Mouse (Mus musculus) midbrain, embryonic 16.5 days (tissue): ENCODE measurements at regions not wholly inside any gene's neighbourhood (a gene's known extent, or its start where the extent isn't known, plus 50 kb on each side); places are given as distances from the start of the nearest gene placed in this dataset.

ENCODE experiments used
- ATAC-seq: fragments of 200-750 bp; cut with Nextera tagmentation; 2 replicates; pipeline ENCODE4 v1.8.0; 2017; ENCODE audit warnings: moderate TSS enrichment
- H3K27ac ChIP-seq: fragments of 300-500 bp; sonication (generic); 2 replicates; pipeline ENCODE4 v1.5.1; 2014; ENCODE audit warnings: mild to moderate bottlenecking, low read length, mixed read lengths
- H3K27me3 ChIP-seq: fragments of 300-500 bp; sonication (generic); 2 replicates; pipeline ENCODE4 v1.6.1; 2014; ENCODE audit warnings: low read depth, low read length, mixed read lengths; ENCODE audit not compliant: control insufficient read depth, insufficient read depth
- H3K36me3 ChIP-seq: fragments of 300-500 bp; sonication (generic); 2 replicates; pipeline ENCODE4 v1.6.1; 2014; ENCODE audit warnings: mild to moderate bottlenecking, low read length, moderate library complexity, mixed read lengths; ENCODE audit not compliant: control insufficient read depth, insufficient read depth
- H3K4me1 ChIP-seq: fragments of 300-500 bp; sonication (generic); 2 replicates; pipeline ENCODE4 v1.6.1; 2014; ENCODE audit warnings: mild to moderate bottlenecking, low read length, mixed read lengths; ENCODE audit not compliant: control insufficient read depth, insufficient read depth
- H3K4me2 ChIP-seq: fragments of 300-500 bp; sonication (generic); 2 replicates; pipeline ENCODE4 v1.6.1; 2014; ENCODE audit warnings: mild to moderate bottlenecking, low read length, mixed read lengths
- H3K4me3 ChIP-seq: fragments of 300-500 bp; sonication (generic); 2 replicates; pipeline ENCODE4 v1.5.1; 2014; ENCODE audit warnings: low read depth, mild to moderate bottlenecking, low read length, moderate library complexity, mixed read lengths
- H3K9ac ChIP-seq: fragments of 300-500 bp; sonication (generic); 2 replicates; pipeline ENCODE4 v1.6.1; 2014; ENCODE audit warnings: low read depth, low read length, mixed read lengths
- H3K9me3 ChIP-seq: fragments of 300-500 bp; sonication (generic); replicated peaks from 2 replicates; pipeline ENCODE4 v1.6.1; 2014; ENCODE audit warnings: mild to moderate bottlenecking, low read length, mixed read lengths; ENCODE audit not compliant: control insufficient read depth, poor library complexity, severe bottlenecking
- WGBS: fragments of 180-500 bp; shearing (Covaris S2); extraction: QIAGEN DNeasy Blood & Tissue Kit; methylation state at CpG from one replicate; pipeline ENCODE4 v1.1.7; 2014; 5-methylcytosine and 5-hydroxymethylcytosine counted together

DNA sequence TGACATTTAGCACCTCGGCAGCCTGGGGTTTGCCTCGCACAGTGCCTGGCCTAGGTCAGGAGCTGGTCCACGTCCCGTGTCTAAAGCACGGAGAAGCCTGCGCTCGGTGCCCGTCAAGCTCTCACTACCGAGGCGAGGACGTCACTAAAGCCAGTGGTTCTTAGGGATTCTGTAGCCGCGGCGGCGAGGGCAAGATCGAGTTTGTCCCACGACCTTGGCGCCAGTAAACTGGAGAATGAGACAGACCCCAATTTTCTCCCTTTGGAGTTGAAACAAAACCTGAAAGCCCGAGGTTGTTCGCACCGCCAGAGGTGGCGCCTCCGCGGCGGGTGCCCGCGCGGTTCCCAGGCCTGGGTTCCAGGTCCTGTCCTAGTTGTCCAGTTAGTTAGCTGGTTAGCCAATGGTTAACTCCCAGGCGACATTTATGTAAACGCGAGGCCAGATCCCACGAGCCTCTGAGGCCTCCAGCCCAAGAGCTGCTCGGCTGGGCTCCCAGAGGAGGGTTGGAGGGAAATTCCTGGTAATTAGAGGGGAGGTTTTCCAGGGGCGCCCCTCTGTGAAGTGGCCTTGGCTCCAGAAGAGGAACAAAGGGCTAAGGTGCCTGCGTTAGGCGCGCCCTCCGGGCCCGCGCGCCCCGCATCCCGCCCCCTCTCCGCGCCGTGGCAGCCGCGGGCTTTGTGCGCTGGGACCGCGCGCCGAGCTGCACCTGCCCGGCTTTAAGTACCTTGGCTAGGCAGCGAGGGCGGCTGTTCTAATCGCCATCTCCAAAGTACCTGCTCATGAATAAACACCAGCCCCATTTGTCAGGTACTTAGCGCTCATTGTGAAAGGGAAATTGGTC is 74.0 kb downstream of the Rhcg start:
- Histone ChIP-seq H3K27ac (peak overlapping the region; percentile 78), H3K9me3 (no peaks in the 10 kb centered on the region), H3K9ac (peak overlapping the region; percentile 63), H3K4me1 (peaks cover 17% of the 10 kb centered on the region), H3K27me3 (peaks cover 33% of the 10 kb centered on the region), H3K4me2 (peak overlapping the region; percentile 71), H3K36me3 (no peaks in the 10 kb centered on the region), H3K4me3 (peak overlapping the region; percentile 35)
- under 1% methylated on average over 56 of the region's 58 CpGs for whole genome bisulfite sequencing
- ATAC-seq, result peak; percentile 50

DNA sequence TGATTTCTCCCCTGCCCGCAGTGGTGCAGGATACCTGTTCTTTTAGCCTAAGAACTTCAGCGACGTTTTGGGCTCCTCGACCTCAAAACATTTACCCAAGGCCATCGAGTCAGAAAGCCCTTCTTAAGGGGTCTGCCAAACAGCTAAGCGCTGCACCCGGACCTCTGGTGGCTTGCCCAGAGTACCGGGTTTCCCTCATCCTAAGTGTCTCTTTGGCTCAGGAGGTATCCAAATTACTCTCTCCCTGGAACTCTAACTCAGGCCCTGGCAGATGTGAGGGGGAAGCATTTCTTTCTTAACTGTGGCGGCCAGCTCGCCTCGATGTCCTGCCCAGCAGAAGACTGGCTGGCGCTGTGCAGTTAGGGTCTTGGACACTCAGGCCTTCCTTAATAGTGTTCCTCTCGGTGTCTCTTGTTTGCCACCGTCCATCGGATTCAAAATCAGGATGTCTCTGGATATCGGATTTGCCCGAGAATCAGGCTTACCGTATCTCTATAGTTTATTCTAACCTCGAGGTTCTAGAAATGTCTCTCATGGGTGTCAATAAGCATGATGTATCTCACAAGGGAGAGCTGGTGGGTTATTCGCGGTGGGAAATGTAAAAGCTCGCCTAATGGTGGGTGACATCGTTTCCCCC is 75.0 kb downstream of the Rhcg start:
- Histone ChIP-seq H3K4me3 (no peak overlapping the region), H3K4me2 (no peak overlapping the region), H3K27ac (peak overlapping the region; percentile 78; the same call in 1 of the 2 replicates), H3K36me3 (no peaks in the 10 kb centered on the region), H3K27me3 (peaks cover 33% of the 10 kb centered on the region), H3K4me1 (peaks cover 17% of the 10 kb centered on the region), H3K9ac (no peak overlapping the region), H3K9me3 (no peaks in the 10 kb centered on the region)
- ATAC-seq, result no peak
- WGBS, result 15% methylated on average over 23 of the region's 23 CpGs

GRCm38 (mm10) chr7:79540246-79540645 is 74.1 kb upstream of the Polg start:
- Histone ChIP-seq H3K27ac (no peak overlapping the region), H3K9me3 (no peaks in the 10 kb centered on the region), H3K4me2 (no peak overlapping the region), H3K4me3 (no peak overlapping the region), H3K9ac (no peak overlapping the region), H3K4me1 (peaks cover 22% of the 10 kb centered on the region), H3K36me3 (no peaks in the 10 kb centered on the region), H3K27me3 (peaks cover 19% of the 10 kb centered on the region)
- 32% methylated on average over 2 of the region's 2 CpGs for WGBS
- ATAC-seq, result no peak

- no peak overlapping the region for H3K27ac ChIP-seq
- H3K9ac ChIP-seq, result no peak overlapping the region
- H3K36me3 ChIP-seq, result no peaks in the 10 kb centered on the region
- WGBS, result 17% methylated on average over 3 of the region's 3 CpGs
- H3K27me3 ChIP-seq, result peaks cover 17% of the 10 kb centered on the region
- H3K4me1 ChIP-seq, result peaks cover 24% of the 10 kb centered on the region
- no peak overlapping the region for H3K4me2 ChIP-seq
- H3K9me3 ChIP-seq, result no peaks in the 10 kb centered on the region
- no peak for ATAC-seq
- H3K4me3 ChIP-seq, result no peak overlapping the region
These were observed 73.3 kb upstream of the Polg start for GRCm38 (mm10) chr7:79539426-79539825.

DNA sequence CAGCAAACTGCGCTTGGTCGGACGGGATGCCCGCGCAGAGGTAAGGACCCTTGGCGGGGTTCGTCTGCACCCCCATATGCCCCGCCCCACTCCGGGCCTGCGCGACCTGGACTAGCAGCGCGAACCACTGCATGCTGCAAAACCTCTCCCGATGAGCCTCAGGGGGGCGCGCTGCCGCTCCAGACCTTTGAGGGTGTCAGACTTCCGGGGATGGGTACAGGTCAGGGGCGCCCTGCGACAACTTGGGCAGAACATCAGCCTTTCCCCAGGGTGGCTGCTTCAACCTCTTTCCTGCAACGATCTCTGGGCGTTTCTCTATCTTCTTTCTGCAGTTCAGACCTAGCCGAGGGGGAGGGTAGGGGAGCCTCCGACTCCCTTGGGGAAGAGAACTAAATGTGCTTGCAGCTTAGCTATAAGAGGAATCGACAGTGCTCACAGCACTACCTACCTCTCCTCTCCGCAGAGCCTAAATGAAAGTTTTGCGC is 70.0 kb upstream of the Polg start:
- WGBS, result under 1% methylated on average over 26 of the region's 27 CpGs
- H3K27me3 ChIP-seq, result peaks cover 13% of the 10 kb centered on the region
- ATAC-seq, result peak; percentile 68
- H3K4me2 ChIP-seq, result peak overlapping the region; percentile 85
- no peaks in the 10 kb centered on the region for H3K36me3 ChIP-seq
- peak overlapping the region; percentile 46 for H3K4me3 ChIP-seq
- peaks cover 13% of the 10 kb centered on the region; the same call in 1 of the 2 replicates for H3K4me1 ChIP-seq
- H3K9ac ChIP-seq, result peak overlapping the region; percentile 68
- peak overlapping the region; percentile 84 for H3K27ac ChIP-seq
- no peaks in the 10 kb centered on the region for H3K9me3 ChIP-seq

GRCm38 (mm10) chr7:79535251-79536111 is 69.3 kb upstream of the Polg start:
- Histone ChIP-seq H3K27me3 (peaks cover 10% of the 10 kb centered on the region), H3K36me3 (no peaks in the 10 kb centered on the region), H3K4me1 (peaks cover 13% of the 10 kb centered on the region; the same call in 1 of the 2 replicates), H3K4me2 (peak overlapping the region; percentile 85), H3K4me3 (peak overlapping the region; percentile 46), H3K9ac (peak overlapping the region; percentile 68), H3K27ac (peak overlapping the region; percentile 84), H3K9me3 (no peaks in the 10 kb centered on the region)
- under 1% methylated on average over 56 of the region's 66 CpGs for WGBS
- ATAC-seq, result peak; percentile 69

DNA sequence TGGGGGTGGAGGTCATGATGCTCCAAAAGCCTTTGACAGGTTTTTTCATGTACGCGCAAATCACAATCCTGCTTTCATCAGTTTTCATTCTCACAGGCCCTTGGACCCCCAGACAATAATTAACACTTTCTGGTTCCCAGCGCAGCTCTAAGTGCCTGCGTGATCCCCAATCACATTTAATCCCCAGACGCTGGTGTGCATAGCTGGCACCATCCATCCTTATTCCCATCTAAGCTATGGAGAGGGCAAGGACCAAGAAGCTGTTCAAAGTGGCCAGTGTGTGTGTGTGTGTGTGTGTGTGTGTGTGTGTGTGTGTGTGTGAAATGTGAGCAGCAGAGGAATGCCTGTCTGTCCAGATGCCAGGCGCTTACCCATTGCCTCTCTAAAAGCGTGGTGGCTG is 68.7 kb upstream of the Polg start:
- peak; percentile 33 for ATAC-seq
- Histone ChIP-seq H3K4me3 (no peak overlapping the region), H3K4me1 (peaks cover 13% of the 10 kb centered on the region; the same call in 1 of the 2 replicates), H3K9ac (peak overlapping the region; percentile 68; the same call in 1 of the 2 replicates), H3K4me2 (peak overlapping the region; percentile 85), H3K36me3 (no peaks in the 10 kb centered on the region), H3K9me3 (no peaks in the 10 kb centered on the region), H3K27ac (peak overlapping the region; percentile 84), H3K27me3 (peaks cover 6% of the 10 kb centered on the region)
- 4% methylated on average over 7 of the region's 7 CpGs for WGBS

GRCm38 (mm10) chr7:79534381-79534780 is 68.2 kb upstream of the Polg start:
- 16% methylated on average over 5 of the region's 5 CpGs for WGBS
- no peak for ATAC-seq
- H3K9me3 ChIP-seq, result no peaks in the 10 kb centered on the region
- H3K4me3 ChIP-seq, result no peak overlapping the region
- peak overlapping the region; percentile 84 for H3K27ac ChIP-seq
- H3K4me1 ChIP-seq, result peaks cover 13% of the 10 kb centered on the region; the same call in 1 of the 2 replicates
- H3K4me2 ChIP-seq, result no peak overlapping the region
- H3K36me3 ChIP-seq, result no peaks in the 10 kb centered on the region
- H3K27me3 ChIP-seq, result peaks cover 5% of the 10 kb centered on the region
- peak overlapping the region; percentile 68; the same call in 1 of the 2 replicates for H3K9ac ChIP-seq
